Mouse (Mus musculus): ENCODE measurements around the gene Wee1. TPM values are rescaled to one million over a fixed set of nuclear protein-coding genes. Genes with fewer than 3 reads are reported as not detected.

Wee1 gene
- polyA plus RNA-seq, 1 experiment from 2014 or later: 40.2 TPM

GRCm38 (mm10) chr7:110116731-110117291 is 5.0 kb upstream of the Wee1 start:
- Histone ChIP-seq H3K36me3 (ENCODE audit: control insufficient read depth, insufficient read depth, low read length) (no peaks in the 10 kb centered on the region), H3K9ac (ENCODE audit: low read length) (no peak overlapping the region), H3K27me3 (replicated peaks; ENCODE audit: control insufficient read depth, insufficient read depth, low read length) (no peaks in the 10 kb centered on the region), H3K4me1 (replicated peaks; ENCODE audit: control insufficient read depth, insufficient read depth, low read length) (0 out of 2 replicates have a peak, but pooled peaks cover 3% of the 10 kb centered on the region), H3K9me3 (ENCODE audit: control insufficient read depth, low read length) (no peaks in the 10 kb centered on the region), H3K27ac (ENCODE audit: low read depth) (no peak overlapping the region), H3K4me2 (ENCODE audit: low read length) (no peak overlapping the region), H3K4me3 (ENCODE audit: low read depth, low read length) (no peak overlapping the region)
- no peak for DNase-seq (ENCODE audit: low spot score)
- WGBS: 60% methylated on average over 1 of the region's 1 CpGs
- ATAC-seq (replicated peaks; ENCODE audit: low FRiP score, low TSS enrichment, low read depth): no peak

DNA sequence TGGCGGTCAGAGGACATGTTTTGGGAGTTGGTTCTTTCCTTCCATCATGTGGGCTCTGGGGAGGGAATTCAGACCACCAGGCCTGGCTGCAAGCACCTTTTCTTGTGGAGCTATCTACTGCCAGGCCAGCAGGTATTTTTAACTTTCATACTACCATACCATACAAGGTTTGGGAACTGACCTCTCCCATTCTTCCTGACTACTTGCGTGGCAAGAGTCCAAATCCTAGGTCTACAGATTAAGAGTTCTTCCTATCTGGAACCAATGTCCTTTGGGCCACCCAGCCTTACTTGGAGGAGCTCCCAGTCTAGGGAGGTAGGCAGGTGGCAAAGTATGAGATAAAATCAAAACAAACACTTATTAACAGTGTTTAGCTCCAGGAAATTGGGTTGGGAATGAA is 3.4 kb upstream of the Wee1 start:
- DNase-seq (ENCODE audit: low spot score): no peak
- Histone ChIP-seq H3K4me3 (ENCODE audit: low read depth, low read length) (no peak overlapping the region), H3K27me3 (replicated peaks; ENCODE audit: control insufficient read depth, insufficient read depth, low read length) (no peaks in the 10 kb centered on the region), H3K27ac (ENCODE audit: low read depth) (no peak overlapping the region), H3K36me3 (ENCODE audit: control insufficient read depth, insufficient read depth, low read length) (no peaks in the 10 kb centered on the region), H3K9me3 (ENCODE audit: control insufficient read depth, low read length) (no peaks in the 10 kb centered on the region), H3K4me1 (replicated peaks; ENCODE audit: control insufficient read depth, insufficient read depth, low read length) (0 out of 2 replicates have a peak, but pooled peaks cover 3% of the 10 kb centered on the region), H3K4me2 (ENCODE audit: low read length) (no peak overlapping the region), H3K9ac (ENCODE audit: low read length) (no peak overlapping the region)
- 83% methylated on average over 2 of the region's 2 CpGs for WGBS
- ATAC-seq (replicated peaks; ENCODE audit: low FRiP score, low TSS enrichment, low read depth): no peak

DNA sequence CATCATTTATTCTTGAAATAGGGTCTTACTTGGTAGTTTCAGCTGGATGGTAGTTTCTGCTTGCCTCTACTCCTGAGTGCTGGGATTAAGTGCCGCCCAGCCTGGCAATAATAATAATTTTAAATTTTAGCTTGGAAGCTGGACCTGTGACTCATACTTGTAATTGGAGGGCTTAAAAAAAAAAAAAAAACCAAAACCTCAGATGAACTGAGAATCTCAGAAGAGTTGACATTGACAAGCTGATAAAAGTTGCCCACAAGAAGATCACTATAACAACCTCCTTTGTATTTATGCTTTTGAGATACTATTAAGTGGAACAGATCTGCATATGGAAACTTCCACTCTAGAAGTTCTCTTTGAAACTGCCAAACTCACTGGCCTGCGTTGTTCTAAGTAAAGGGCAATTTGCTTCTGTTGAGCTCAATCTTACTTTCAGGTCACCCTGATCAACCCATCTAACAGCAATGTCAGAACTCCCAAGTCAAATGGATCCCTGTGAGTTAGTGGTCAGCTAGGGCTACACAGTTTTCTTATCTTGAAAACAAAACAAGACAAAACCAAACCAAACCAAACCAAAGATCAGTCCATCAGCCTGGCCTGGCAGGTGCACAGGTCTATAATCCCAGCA is 1.6 kb upstream of the Wee1 start:
- H3K4me3 ChIP-seq (ENCODE audit: low read depth, low read length): peak overlapping the region; percentile 96; the same call in 1 of the 2 replicates
- H3K27me3 ChIP-seq (replicated peaks; ENCODE audit: control insufficient read depth, insufficient read depth, low read length): no peaks in the 10 kb centered on the region
- DNase-seq (ENCODE audit: low spot score) (no peak), ATAC-seq (replicated peaks; ENCODE audit: low FRiP score, low TSS enrichment, low read depth) (no peak)
- H3K9ac ChIP-seq (ENCODE audit: low read length): no peak overlapping the region
- no peaks in the 10 kb centered on the region for H3K36me3 ChIP-seq (ENCODE audit: control insufficient read depth, insufficient read depth, low read length)
- peak overlapping the region; percentile 63 for H3K4me2 ChIP-seq (ENCODE audit: low read length)
- H3K4me1 ChIP-seq (replicated peaks; ENCODE audit: control insufficient read depth, insufficient read depth, low read length): peaks cover 6% of the 10 kb centered on the region; the same call in 1 of the 2 replicates
- no peak overlapping the region for H3K27ac ChIP-seq (ENCODE audit: low read depth)
- WGBS: 79% methylated on average over 2 of the region's 2 CpGs
- H3K9me3 ChIP-seq (ENCODE audit: control insufficient read depth, low read length): no peaks in the 10 kb centered on the region

DNA sequence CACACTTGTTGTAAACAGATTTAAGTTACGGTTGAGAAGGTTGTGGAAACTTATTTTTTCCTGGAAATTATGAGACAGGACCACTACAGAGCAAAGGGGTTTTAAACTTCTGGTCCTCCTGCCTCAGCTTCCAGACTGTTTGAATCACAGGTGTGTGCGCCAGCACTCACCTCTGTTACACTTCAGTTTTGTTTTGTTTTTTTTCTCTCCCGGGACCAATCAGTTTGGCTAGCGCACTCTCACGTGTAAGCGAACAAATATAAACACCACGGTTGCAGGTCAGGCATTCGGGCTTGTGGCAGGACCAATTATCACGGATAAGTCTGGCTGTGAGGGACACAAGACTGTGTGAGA is 707 bp upstream of the Wee1 start:
- under 1% methylated on average over 9 of the region's 9 CpGs for WGBS
- H3K27me3 ChIP-seq (replicated peaks; ENCODE audit: control insufficient read depth, insufficient read depth, low read length): no peaks in the 10 kb centered on the region
- H3K9me3 ChIP-seq (ENCODE audit: control insufficient read depth, low read length): no peaks in the 10 kb centered on the region
- H3K27ac ChIP-seq (ENCODE audit: low read depth): peak overlapping the region; percentile 96
- ATAC-seq (replicated peaks; ENCODE audit: low FRiP score, low TSS enrichment, low read depth) (peak; percentile 2; the same call in 1 of the 2 replicates), DNase-seq (ENCODE audit: low spot score) (no peak)
- peak overlapping the region; percentile 96 for H3K4me3 ChIP-seq (ENCODE audit: low read depth, low read length)
- H3K36me3 ChIP-seq (ENCODE audit: control insufficient read depth, insufficient read depth, low read length): peaks cover 4% of the 10 kb centered on the region; the same call in 1 of the 2 replicates
- H3K9ac ChIP-seq (ENCODE audit: low read length): peak overlapping the region; percentile 57
- H3K4me1 ChIP-seq (replicated peaks; ENCODE audit: control insufficient read depth, insufficient read depth, low read length): peaks cover 6% of the 10 kb centered on the region; the same call in 1 of the 2 replicates
- peak overlapping the region; percentile 63 for H3K4me2 ChIP-seq (ENCODE audit: low read length)

DNA sequence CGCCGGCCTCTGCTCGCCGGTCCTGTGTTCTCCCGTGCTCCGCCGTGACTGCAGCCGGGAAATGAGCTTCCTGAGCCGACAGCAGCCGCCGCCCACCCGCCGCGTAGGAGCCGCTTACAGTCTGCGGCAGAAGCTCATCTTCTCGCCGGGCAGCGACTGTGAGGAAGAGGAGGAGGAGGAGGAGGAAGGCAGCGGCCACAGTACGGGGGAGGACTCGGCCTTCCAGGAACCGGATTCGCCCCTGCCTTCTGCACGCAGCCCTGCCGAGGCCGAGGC is 381 bp downstream of the Wee1 start:
- Histone ChIP-seq H3K9ac (ENCODE audit: low read length) (peak overlapping the region; percentile 91), H3K9me3 (ENCODE audit: control insufficient read depth, low read length) (no peaks in the 10 kb centered on the region), H3K4me3 (ENCODE audit: low read depth, low read length) (peak overlapping the region; percentile 96), H3K27ac (ENCODE audit: low read depth) (peak overlapping the region; percentile 96), H3K27me3 (replicated peaks; ENCODE audit: control insufficient read depth, insufficient read depth, low read length) (no peaks in the 10 kb centered on the region), H3K36me3 (ENCODE audit: control insufficient read depth, insufficient read depth, low read length) (peaks cover 14% of the 10 kb centered on the region), H3K4me1 (replicated peaks; ENCODE audit: control insufficient read depth, insufficient read depth, low read length) (peaks cover 6% of the 10 kb centered on the region; the same call in 1 of the 2 replicates), H3K4me2 (ENCODE audit: low read length) (peak overlapping the region; percentile 56)
- 0% methylated on average over 27 of the region's 27 CpGs for WGBS
- DNase-seq (ENCODE audit: low spot score) (no peak), ATAC-seq (replicated peaks; ENCODE audit: low FRiP score, low TSS enrichment, low read depth) (no peak)

GRCm38 (mm10) chr7:110122565-110123422 is 948 bp downstream of the Wee1 start:
- 0% methylated on average over 74 of the region's 74 CpGs for WGBS
- H3K4me3 ChIP-seq (ENCODE audit: low read depth, low read length): peak overlapping the region; percentile 96
- H3K9me3 ChIP-seq (ENCODE audit: control insufficient read depth, low read length): no peaks in the 10 kb centered on the region
- H3K36me3 ChIP-seq (ENCODE audit: control insufficient read depth, insufficient read depth, low read length): peaks cover 20% of the 10 kb centered on the region
- peaks cover 6% of the 10 kb centered on the region; the same call in 1 of the 2 replicates for H3K4me1 ChIP-seq (replicated peaks; ENCODE audit: control insufficient read depth, insufficient read depth, low read length)
- H3K4me2 ChIP-seq (ENCODE audit: low read length): peak overlapping the region; percentile 56
- ATAC-seq (replicated peaks; ENCODE audit: low FRiP score, low TSS enrichment, low read depth) (peak; percentile 7), DNase-seq (ENCODE audit: low spot score) (peak; percentile 79)
- H3K27me3 ChIP-seq (replicated peaks; ENCODE audit: control insufficient read depth, insufficient read depth, low read length): no peaks in the 10 kb centered on the region
- H3K27ac ChIP-seq (ENCODE audit: low read depth): peak overlapping the region; percentile 96
- H3K9ac ChIP-seq (ENCODE audit: low read length): peak overlapping the region; percentile 91

- WGBS: 51% methylated on average over 12 of the region's 12 CpGs
- Histone ChIP-seq H3K27ac (ENCODE audit: low read depth) (0 out of 2 replicates have a peak overlapping the region, but pooled peaks have one; percentile 96), H3K4me2 (ENCODE audit: low read length) (peak overlapping the region; percentile 56), H3K9ac (ENCODE audit: low read length) (peak overlapping the region; percentile 91), H3K27me3 (replicated peaks; ENCODE audit: control insufficient read depth, insufficient read depth, low read length) (no peaks in the 10 kb centered on the region), H3K4me3 (ENCODE audit: low read depth, low read length) (peak overlapping the region; percentile 96), H3K36me3 (ENCODE audit: control insufficient read depth, insufficient read depth, low read length) (peaks cover 32% of the 10 kb centered on the region), H3K4me1 (replicated peaks; ENCODE audit: control insufficient read depth, insufficient read depth, low read length) (peaks cover 6% of the 10 kb centered on the region; the same call in 1 of the 2 replicates), H3K9me3 (ENCODE audit: control insufficient read depth, low read length) (no peaks in the 10 kb centered on the region)
- DNase-seq (ENCODE audit: low spot score) (peak; percentile 65), ATAC-seq (replicated peaks; ENCODE audit: low FRiP score, low TSS enrichment, low read depth) (no peak)
Observed at GRCm38 (mm10) chr7:110123844-110124555, 2.2 kb downstream of the Wee1 start.

DNA sequence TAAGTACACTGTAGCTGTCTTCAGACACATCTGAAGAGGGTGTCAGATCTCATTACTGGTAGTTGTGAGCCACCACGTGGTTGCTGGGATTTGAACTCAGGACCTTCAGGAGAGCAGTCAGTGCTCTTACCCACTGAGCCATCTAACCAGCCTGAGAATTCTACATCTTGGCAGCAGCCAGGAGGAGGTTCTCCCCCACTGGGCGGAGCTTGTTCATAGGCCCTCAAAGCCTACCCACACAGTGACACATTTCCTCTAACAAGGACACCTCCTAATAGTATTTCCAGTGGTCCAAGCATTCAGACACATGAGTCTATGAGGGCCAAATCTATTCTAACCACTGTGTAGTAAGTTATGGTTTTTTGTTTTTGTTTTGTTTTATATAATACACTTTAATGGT is 6.7 kb downstream of the Wee1 start:
- DNase-seq (ENCODE audit: low spot score): no peak
- no peak overlapping the region for H3K9ac ChIP-seq (ENCODE audit: low read length)
- H3K9me3 ChIP-seq (ENCODE audit: control insufficient read depth, low read length): no peaks in the 10 kb centered on the region
- WGBS: 80% methylated on average over 2 of the region's 2 CpGs
- no peak for ATAC-seq (replicated peaks; ENCODE audit: low FRiP score, low TSS enrichment, low read depth)
- H3K4me1 ChIP-seq (replicated peaks; ENCODE audit: control insufficient read depth, insufficient read depth, low read length): peaks cover 3% of the 10 kb centered on the region; the same call in 1 of the 2 replicates
- no peaks in the 10 kb centered on the region for H3K27me3 ChIP-seq (replicated peaks; ENCODE audit: control insufficient read depth, insufficient read depth, low read length)
- no peak overlapping the region for H3K27ac ChIP-seq (ENCODE audit: low read depth)
- H3K4me3 ChIP-seq (ENCODE audit: low read depth, low read length): no peak overlapping the region
- no peak overlapping the region for H3K4me2 ChIP-seq (ENCODE audit: low read length)
- peaks cover 76% of the 10 kb centered on the region for H3K36me3 ChIP-seq (ENCODE audit: control insufficient read depth, insufficient read depth, low read length)
